Mouse (Mus musculus) embryonic facial prominence, embryonic 11.5 days (tissue): ENCODE data around the gene Hmox2. TPM values are rescaled to one million over a fixed set of nuclear protein-coding genes. Genes with fewer than 3 reads are reported as not detected.
"Not testable (repeated sequence)": the region's sequence is repeated elsewhere in the genome, so short reads cannot be mapped to it uniquely, and the experiment has no call there.

ENCODE experiments used
- ATAC-seq: fragments of 200-750 bp; cut with Nextera tagmentation; replicated peaks from 2 replicates; pipeline ENCODE4 v1.8.0; 2017; ENCODE audit warnings: low read depth; ENCODE audit not compliant: insufficient number of reproducible peaks, low FRiP score, low TSS enrichment
- DNase-seq: peaks from one replicate; pipeline ENCODE4 v3.0.0-alpha.2; 2015; ENCODE audit warnings: low spot score
- H3K27ac ChIP-seq: fragments of 300-500 bp; sonication (generic); replicated peaks from 2 replicates; pipeline ENCODE4 v1.5.1; 2014; ENCODE audit warnings: mild to moderate bottlenecking, low read depth, low read length, control low read depth
- H3K27me3 ChIP-seq: fragments of 300-500 bp; sonication (generic); 2 replicates; pipeline ENCODE4 v1.6.1; 2014; ENCODE audit warnings: mild to moderate bottlenecking, low read length, moderate library complexity, mixed read lengths; ENCODE audit not compliant: control insufficient read depth, insufficient read depth
- H3K36me3 ChIP-seq: fragments of 300-500 bp; sonication (generic); replicated peaks from 2 replicates; pipeline ENCODE4 v1.6.1; 2014; ENCODE audit warnings: low read depth, mild to moderate bottlenecking, low read length, moderate library complexity, mixed read lengths; ENCODE audit not compliant: control insufficient read depth, insufficient read depth
- H3K4me1 ChIP-seq: fragments of 300-500 bp; sonication (generic); 2 replicates; pipeline ENCODE4 v1.6.1; 2014; ENCODE audit warnings: low read length, mixed read lengths; ENCODE audit not compliant: control insufficient read depth, insufficient read depth
- H3K4me2 ChIP-seq: fragments of 300-500 bp; sonication (generic); 2 replicates; pipeline ENCODE4 v1.6.1; 2014; ENCODE audit warnings: low read depth, mild to moderate bottlenecking, control low read depth, low read length, moderate library complexity
- H3K4me3 ChIP-seq: fragments of 300-500 bp; sonication (generic); 2 replicates; pipeline ENCODE4 v1.5.1; 2014; ENCODE audit warnings: low read depth, low read length, control low read depth
- H3K9ac ChIP-seq: fragments of 300-500 bp; sonication (generic); replicated peaks from 2 replicates; pipeline ENCODE4 v1.6.1; 2014; ENCODE audit warnings: mild to moderate bottlenecking, control low read depth, low read length
- H3K9me3 ChIP-seq: fragments of 300-500 bp; sonication (generic); replicated peaks from 2 replicates; pipeline ENCODE4 v1.6.1; 2016; ENCODE audit warnings: mild to moderate bottlenecking, low read length, inconsistent platforms, mixed read lengths; ENCODE audit not compliant: control insufficient read depth
- WGBS: fragments of 180-500 bp; shearing (Covaris S2); extraction: QIAGEN DNeasy Blood & Tissue Kit; methylation state at CpG from one replicate; pipeline ENCODE4 v1.1.7; 2014; 5-methylcytosine and 5-hydroxymethylcytosine counted together
- polyA plus RNA-seq: library from polyadenylated mRNA; unstranded; fragments of >200 nt; fragmentation: Nextera tagmentation; extraction: Ambion mirVana; gene quantifications from 2 replicates; pipeline ENCODE4 v1.2.1, GENCODE M21; 2014

Hmox2 gene
- 110 and 114 TPM in 2 replicates for polyA plus RNA-seq

GRCm38 (mm10) chr16:4725780-4726527 lies at the start of gene Hmox2:
Gene Hmox2 (plus strand): TSS chr16:4726361.
- Histone ChIP-seq H3K4me2 (peak within 1 kb of the TSS; percentile 84), H3K9me3 (no peaks in the 10 kb centered on the region), H3K27me3 (no peaks in the 10 kb centered on the region), H3K36me3 (no peaks in the 10 kb centered on the region), H3K4me1 (no peaks in the 10 kb centered on the region), H3K9ac (peak within 1 kb of the TSS; percentile 82), H3K27ac (peak within 1 kb of the TSS; percentile 56), H3K4me3 (peak within 1 kb of the TSS; percentile 57)
- WGBS = 5% methylated on average over 35 of the region's 35 CpGs
- peak; percentile 90 for ATAC-seq
- peak; percentile 94 for DNase-seq

GRCm38 (mm10) chr16:4676836-4677235 lies 49.3 kb upstream of the Hmox2 start:
- Histone ChIP-seq H3K36me3 (no peaks in the 10 kb centered on the region), H3K4me3 (no peak overlapping the region), H3K27ac (no peak overlapping the region), H3K4me1 (no peaks in the 10 kb centered on the region; the same call in 1 of the 2 replicates), H3K9me3 (no peaks in the 10 kb centered on the region), H3K27me3 (no peaks in the 10 kb centered on the region), H3K4me2 (no peak overlapping the region), H3K9ac (no peak overlapping the region)
- no peak for DNase-seq
- 94% methylated on average over 5 of the region's 5 CpGs for WGBS
- ATAC-seq = no peak

- DNase-seq = no peak
- no peak overlapping the region for H3K27ac ChIP-seq
- H3K4me2 ChIP-seq = no peak overlapping the region
- H3K9ac ChIP-seq = no peak overlapping the region
- H3K27me3 ChIP-seq = no peaks in the 10 kb centered on the region
- no peak for ATAC-seq
- 84% methylated on average over 5 of the region's 5 CpGs for WGBS
- H3K4me3 ChIP-seq = no peak overlapping the region
- H3K36me3 ChIP-seq = no peaks in the 10 kb centered on the region
- no peaks in the 10 kb centered on the region; the same call in none of the 2 replicates for H3K4me1 ChIP-seq
- H3K9me3 ChIP-seq = no peaks in the 10 kb centered on the region
Measured at GRCm38 (mm10) chr16:4678080-4678479, 48.1 kb upstream of the Hmox2 start.

GRCm38 (mm10) chr16:4679121-4680018 lies 46.8 kb upstream of the Hmox2 start, which contains the start of gene Coro7:
Gene Coro7 (minus strand): TSS chr16:4679777.
- Histone ChIP-seq H3K9me3 (no peaks in the 10 kb centered on the region), H3K27ac (no peak within 1 kb of the TSS), H3K4me1 (no peaks in the 10 kb centered on the region; the same call in none of the 2 replicates), H3K36me3 (no peaks in the 10 kb centered on the region), H3K4me3 (peak within 1 kb of the TSS; percentile 65), H3K27me3 (no peaks in the 10 kb centered on the region), H3K4me2 (peak within 1 kb of the TSS; percentile 90), H3K9ac (peak within 1 kb of the TSS; percentile 69)
- WGBS = under 1% methylated on average over 47 of the region's 47 CpGs
- ATAC-seq = peak; percentile 86
- DNase-seq = peak; percentile 94

GRCm38 (mm10) chr16:4680922-4681455 lies 45.2 kb upstream of the Hmox2 start:
- H3K9ac ChIP-seq, H3K9me3 ChIP-seq, H3K36me3 ChIP-seq, H3K27ac ChIP-seq, H3K27me3 ChIP-seq, H3K4me2 ChIP-seq, H3K4me1 ChIP-seq, H3K4me3 ChIP-seq, DNase-seq, ATAC-seq: not testable (repeated sequence)
- 79% methylated on average over 3 of the region's 3 CpGs for whole genome bisulfite sequencing

GRCm38 (mm10) chr16:4682628-4683179 lies 43.5 kb upstream of the Hmox2 start:
- Histone ChIP-seq H3K36me3 (no peaks in the 10 kb centered on the region; the same call in 1 of the 2 replicates), H3K4me3 (no peak overlapping the region), H3K9ac (peak overlapping the region; percentile 86; the same call in 1 of the 2 replicates), H3K27ac (no peak overlapping the region), H3K9me3 (no peaks in the 10 kb centered on the region), H3K27me3 (no peaks in the 10 kb centered on the region), H3K4me2 (no peak overlapping the region; the same call in 1 of the 2 replicates), H3K4me1 (no peaks in the 10 kb centered on the region; the same call in none of the 2 replicates)
- 78% methylated on average over 4 of the region's 4 CpGs for WGBS
- DNase-seq (no peak), ATAC-seq (no peak)

GRCm38 (mm10) chr16:4683193-4683580 lies 43.0 kb upstream of the Hmox2 start:
- Histone ChIP-seq H3K4me3 (peak overlapping the region; percentile 93), H3K9ac (peak overlapping the region; percentile 86), H3K36me3 (no peaks in the 10 kb centered on the region; the same call in 1 of the 2 replicates), H3K27ac (peak overlapping the region; percentile 35; the same call in 1 of the 2 replicates), H3K4me2 (peak overlapping the region; percentile 82), H3K4me1 (no peaks in the 10 kb centered on the region; the same call in 1 of the 2 replicates), H3K27me3 (no peaks in the 10 kb centered on the region), H3K9me3 (no peaks in the 10 kb centered on the region)
- DNase-seq = no peak
- WGBS = 34% methylated on average over 9 of the region's 9 CpGs
- no peak; the same call in 1 of the 2 replicates for ATAC-seq
